Mouse (Mus musculus) brain, embryonic 14.5 days (tissue): ENCODE data around the gene Iqgap3. TPM values are rescaled to one million over a fixed set of nuclear protein-coding genes. Genes with fewer than 3 reads are reported as not detected.

ENCODE experiments used
- DNase-seq: peaks from one replicate; pipeline ENCODE4 v3.0.0-alpha.2; 2011; ENCODE audit warnings: low read depth
- CTCF ChIP-seq: fragments of 200-500 bp; IDR thresholded peaks from 2 replicates; pipeline ENCODE4 v1.5.1; 2012; ENCODE audit warnings: inconsistent platforms, mild to moderate bottlenecking, moderate library complexity, borderline replicate concordance; ENCODE audit not compliant: insufficient read depth, insufficient read length; ENCODE audit errors: extremely low read depth
- POLR2A ChIP-seq: fragments of 200-500 bp; IDR thresholded peaks from 2 replicates; pipeline ENCODE4 v1.6.1; 2012; ENCODE audit warnings: mild to moderate bottlenecking, inconsistent platforms, borderline replicate concordance; ENCODE audit not compliant: poor library complexity, insufficient read depth, insufficient read length, severe bottlenecking; ENCODE audit errors: extremely low read depth
- polyA plus RNA-seq: library from polyadenylated mRNA; depleted of rRNA; stranded (reverse); fragments of >200 nt; gene quantifications from 2 replicates; pipeline ENCODE4 v1.2.3, GENCODE M21; 2012

The Iqgap3 gene
- polyA plus RNA-seq, 1 experiment: 10.1 TPM

- TF ChIP-seq CTCF (no peak), POLR2A (no peak)
- DNase-seq: peak; percentile 73
Observed at GRCm38 (mm10) chr3:88142546-88142915, 60.8 kb downstream of the Iqgap3 start.

- TF ChIP-seq CTCF (no peak), POLR2A (no peak)
- DNase-seq: peak; percentile 71
Observed at GRCm38 (mm10) chr3:88142916-88143771, 61.4 kb downstream of the Iqgap3 start.

GRCm38 (mm10) chr3:88143961-88144486 is 62.3 kb downstream of the Iqgap3 start:
- DNase-seq: peak; percentile 45

GRCm38 (mm10) chr3:88144648-88145410 is 63.1 kb downstream of the Iqgap3 start:
- TF ChIP-seq CTCF (no peak), POLR2A (no peak)
- DNase-seq: no peak

More at GRCm38 (mm10) chr3:88143961-88144486, 62.3 kb downstream of the Iqgap3 start:
- TF ChIP-seq CTCF: no peak
- TF ChIP-seq POLR2A: no peak

- TF ChIP-seq CTCF: no peak
- TF ChIP-seq POLR2A: no peak
- DNase-seq: no peak
Observed at GRCm38 (mm10) chr3:88145411-88145782, 63.6 kb downstream of the Iqgap3 start.

GRCm38 (mm10) chr3:88145952-88146351 is 64.2 kb downstream of the Iqgap3 start:
- DNase-seq: no peak

GRCm38 (mm10) chr3:88146376-88147112 is 64.8 kb downstream of the Iqgap3 start:
- DNase-seq: no peak
- TF ChIP-seq POLR2A (no peak), CTCF (no peak)

More at GRCm38 (mm10) chr3:88145952-88146351, 64.2 kb downstream of the Iqgap3 start:
- no peak for TF ChIP-seq CTCF
- TF ChIP-seq POLR2A: no peak

- TF ChIP-seq POLR2A (no peak), CTCF (no peak)
- no peak for DNase-seq
Observed at GRCm38 (mm10) chr3:88147444-88147843, 65.7 kb downstream of the Iqgap3 start.

- no peak for DNase-seq
- TF ChIP-seq POLR2A (no peak), CTCF (no peak)
Observed at GRCm38 (mm10) chr3:88147866-88148265, 66.1 kb downstream of the Iqgap3 start.

- TF ChIP-seq CTCF: no peak
- no peak for TF ChIP-seq POLR2A
- no peak for DNase-seq
Observed at GRCm38 (mm10) chr3:88148354-88148753, 66.6 kb downstream of the Iqgap3 start.
